Mouse (Mus musculus) forebrain, embryonic 16.5 days (tissue): ENCODE results near the gene Itpr2. TPM values are rescaled to one million over a fixed set of nuclear protein-coding genes. Genes with fewer than 3 reads are reported as not detected.

ENCODE experiments used
- ATAC-seq: fragments of 200-750 bp; cut with Nextera tagmentation; 2 replicates; pipeline ENCODE4 v1.8.0; 2017; ENCODE audit warnings: mild to moderate bottlenecking, moderate library complexity
- H3K27ac ChIP-seq: fragments of 300-500 bp; sonication (generic); 2 replicates; pipeline ENCODE4 v1.5.1; 2014; ENCODE audit warnings: low read length, control low read depth
- H3K27me3 ChIP-seq: fragments of 300-500 bp; sonication (generic); replicated peaks from 2 replicates; pipeline ENCODE4 v1.6.1; 2014; ENCODE audit warnings: low read length; ENCODE audit not compliant: control insufficient read depth, insufficient read depth
- H3K36me3 ChIP-seq: fragments of 300-500 bp; sonication (generic); 2 replicates; pipeline ENCODE4 v1.6.1; 2014; ENCODE audit not compliant: control insufficient read depth, insufficient read depth
- H3K4me1 ChIP-seq: fragments of 300-500 bp; sonication (generic); replicated peaks from 2 replicates; pipeline ENCODE4 v1.6.1; 2014; ENCODE audit warnings: low read length; ENCODE audit not compliant: control insufficient read depth, insufficient read depth
- H3K4me2 ChIP-seq: fragments of 300-500 bp; sonication (generic); 2 replicates; pipeline ENCODE4 v1.6.1; 2014; ENCODE audit warnings: mild to moderate bottlenecking, low read length, control low read depth
- H3K4me3 ChIP-seq: fragments of 300-500 bp; sonication (generic); replicated peaks from 2 replicates; pipeline ENCODE4 v1.5.1; 2014; ENCODE audit warnings: mild to moderate bottlenecking, low read length, control low read depth
- H3K9ac ChIP-seq: fragments of 300-500 bp; sonication (generic); replicated peaks from 2 replicates; pipeline ENCODE4 v1.6.1; 2014; ENCODE audit warnings: low read depth, low read length, control low read depth
- H3K9me3 ChIP-seq: fragments of 300-500 bp; sonication (generic); 2 replicates; pipeline ENCODE4 v1.6.1; 2016; ENCODE audit warnings: low read length; ENCODE audit not compliant: control insufficient read depth
- WGBS: fragments of 180-500 bp; shearing (Covaris S2); extraction: QIAGEN DNeasy Blood & Tissue Kit; methylation state at CpG from one replicate; pipeline ENCODE4 v1.1.7; 2014; 5-methylcytosine and 5-hydroxymethylcytosine counted together
- polyA plus RNA-seq: library from polyadenylated mRNA; unstranded; fragments of >200 nt; fragmentation: Nextera tagmentation; extraction: Ambion mirVana; gene quantifications from 2 replicates; pipeline ENCODE4 v1.2.1, GENCODE M21; 2015

Gene Itpr2
- polyA plus RNA-seq, 1 experiment from 2014 or later = 4.7 TPM

GRCm38 (mm10) chr6:146212339-146212738, 289.7 kb downstream of the Itpr2 start:
- no peak overlapping the region for H3K4me3 ChIP-seq
- no peak overlapping the region for H3K27ac ChIP-seq
- H3K4me1 ChIP-seq = no peaks in the 10 kb centered on the region
- WGBS = 98% methylated on average over 3 of the region's 3 CpGs
- H3K9me3 ChIP-seq = no peaks in the 10 kb centered on the region
- ATAC-seq = no peak
- H3K27me3 ChIP-seq = no peaks in the 10 kb centered on the region
- H3K4me2 ChIP-seq = no peak overlapping the region
- no peaks in the 10 kb centered on the region for H3K36me3 ChIP-seq
- H3K9ac ChIP-seq = no peak overlapping the region

GRCm38 (mm10) chr6:146211233-146211632, 290.8 kb downstream of the Itpr2 start:
- Histone ChIP-seq H3K27ac (no peak overlapping the region), H3K4me2 (no peak overlapping the region), H3K27me3 (no peaks in the 10 kb centered on the region), H3K4me1 (no peaks in the 10 kb centered on the region), H3K36me3 (no peaks in the 10 kb centered on the region), H3K4me3 (no peak overlapping the region), H3K9ac (no peak overlapping the region), H3K9me3 (no peaks in the 10 kb centered on the region)
- no peak for ATAC-seq
- WGBS = 82% methylated on average over 6 of the region's 6 CpGs

- no peaks in the 10 kb centered on the region for H3K9me3 ChIP-seq
- H3K4me1 ChIP-seq = no peaks in the 10 kb centered on the region
- H3K27ac ChIP-seq = no peak overlapping the region
- no peaks in the 10 kb centered on the region for H3K27me3 ChIP-seq
- H3K36me3 ChIP-seq = no peaks in the 10 kb centered on the region
- no peak overlapping the region for H3K4me2 ChIP-seq
- no peak overlapping the region for H3K4me3 ChIP-seq
- 84% methylated on average over 6 of the region's 6 CpGs for WGBS
- no peak overlapping the region for H3K9ac ChIP-seq
- no peak for ATAC-seq
These were observed 293.0 kb downstream of the Itpr2 start for GRCm38 (mm10) chr6:146208983-146209382.

GRCm38 (mm10) chr6:146207204-146207959, 294.6 kb downstream of the Itpr2 start:
- Histone ChIP-seq H3K4me2 (no peak overlapping the region), H3K36me3 (no peaks in the 10 kb centered on the region), H3K27ac (no peak overlapping the region), H3K9me3 (no peaks in the 10 kb centered on the region), H3K9ac (no peak overlapping the region), H3K4me1 (no peaks in the 10 kb centered on the region), H3K27me3 (no peaks in the 10 kb centered on the region), H3K4me3 (no peak overlapping the region)
- 87% methylated on average over 10 of the region's 10 CpGs for WGBS
- ATAC-seq = no peak

- H3K4me2 ChIP-seq = no peak overlapping the region
These were observed 296.9 kb downstream of the Itpr2 start for GRCm38 (mm10) chr6:146205136-146205535.

GRCm38 (mm10) chr6:146204470-146204869, 297.6 kb downstream of the Itpr2 start:
- no peak for ATAC-seq
- H3K4me1 ChIP-seq = no peaks in the 10 kb centered on the region
- H3K4me2 ChIP-seq = no peak overlapping the region
- 80% methylated on average over 4 of the region's 4 CpGs for WGBS
- H3K27me3 ChIP-seq = no peaks in the 10 kb centered on the region
- no peak overlapping the region for H3K27ac ChIP-seq
- H3K36me3 ChIP-seq = no peaks in the 10 kb centered on the region
- no peak overlapping the region for H3K9ac ChIP-seq
- no peaks in the 10 kb centered on the region for H3K9me3 ChIP-seq
- no peak overlapping the region for H3K4me3 ChIP-seq

More at GRCm38 (mm10) chr6:146205136-146205535, 296.9 kb downstream of the Itpr2 start:
- no peak overlapping the region for H3K4me3 ChIP-seq
- no peaks in the 10 kb centered on the region for H3K4me1 ChIP-seq
- no peaks in the 10 kb centered on the region for H3K36me3 ChIP-seq
- H3K27ac ChIP-seq = no peak overlapping the region
- H3K9ac ChIP-seq = no peak overlapping the region
- 95% methylated on average over 2 of the region's 2 CpGs for WGBS
- no peak for ATAC-seq
- H3K9me3 ChIP-seq = no peaks in the 10 kb centered on the region
- H3K27me3 ChIP-seq = no peaks in the 10 kb centered on the region

- Histone ChIP-seq H3K4me2 (no peak overlapping the region), H3K9me3 (no peaks in the 10 kb centered on the region), H3K36me3 (no peaks in the 10 kb centered on the region), H3K4me3 (no peak overlapping the region), H3K27me3 (no peaks in the 10 kb centered on the region), H3K27ac (no peak overlapping the region), H3K4me1 (no peaks in the 10 kb centered on the region), H3K9ac (no peak overlapping the region)
- ATAC-seq = no peak
- 93% methylated on average over 7 of the region's 7 CpGs for WGBS
These were observed 304.1 kb downstream of the Itpr2 start for GRCm38 (mm10) chr6:146197868-146198379.

- WGBS = 74% methylated on average over 1 of the region's 1 CpGs
- no peaks in the 10 kb centered on the region for H3K9me3 ChIP-seq
- no peak overlapping the region for H3K9ac ChIP-seq
- H3K27me3 ChIP-seq = no peaks in the 10 kb centered on the region
- ATAC-seq = no peak
- no peak overlapping the region for H3K4me2 ChIP-seq
- no peak overlapping the region for H3K27ac ChIP-seq
- no peaks in the 10 kb centered on the region for H3K4me1 ChIP-seq
- H3K36me3 ChIP-seq = no peaks in the 10 kb centered on the region
- H3K4me3 ChIP-seq = no peak overlapping the region
These were observed 305.3 kb downstream of the Itpr2 start for GRCm38 (mm10) chr6:146196701-146197100.

- Histone ChIP-seq H3K4me2 (no peak overlapping the region), H3K27me3 (no peaks in the 10 kb centered on the region), H3K4me1 (no peaks in the 10 kb centered on the region), H3K36me3 (no peaks in the 10 kb centered on the region), H3K9ac (no peak overlapping the region), H3K9me3 (no peaks in the 10 kb centered on the region), H3K4me3 (no peak overlapping the region), H3K27ac (no peak overlapping the region)
- WGBS = 94% methylated on average over 7 of the region's 7 CpGs
- no peak for ATAC-seq
These were observed 306.1 kb downstream of the Itpr2 start for GRCm38 (mm10) chr6:146195854-146196457.
